Mouse (Mus musculus) kidney, adult 2 months (tissue): ENCODE data around the gene Cplx2.

Source experiments
- CTCF ChIP-seq: fragments of 200-500 bp; conservative IDR thresholded peaks from 2 replicates; pipeline ENCODE4 v1.5.1; 2011; ENCODE audit warnings: low read depth, mild to moderate bottlenecking, control low read depth, low read length, moderate library complexity, mixed read lengths; ENCODE audit not compliant: insufficient read depth, insufficient read length
- POLR2A ChIP-seq: fragments of 200-500 bp; IDR thresholded peaks from one replicate; pipeline ENCODE4 v1.6.1; 2011; ENCODE audit warnings: low read depth, low read length, control low read depth

GRCm38 (mm10) chr13:54431161-54431560 is 60.0 kb downstream of the Cplx2 start:
- no peak for TF ChIP-seq CTCF
- no peak for TF ChIP-seq POLR2A
